Mouse (Mus musculus) thymus, adult 2 months (tissue): ENCODE results near the gene Smtn.

Experiments used
- CTCF ChIP-seq: fragments of 200-500 bp; IDR thresholded peaks from 2 replicates; pipeline ENCODE4 v1.5.1; 2012; ENCODE audit warnings: mild to moderate bottlenecking, control low read depth, low read length, moderate library complexity, borderline replicate concordance; ENCODE audit not compliant: control insufficient read depth, poor library complexity, insufficient read depth; ENCODE audit errors: extremely low read depth
- POLR2A ChIP-seq: fragments of 200-500 bp; IDR thresholded peaks from 2 replicates; pipeline ENCODE4 v1.6.1; 2012; ENCODE audit warnings: mild to moderate bottlenecking, low read length, control low read depth, moderate library complexity; ENCODE audit not compliant: control insufficient read depth, poor library complexity, insufficient read depth; ENCODE audit errors: extremely low read depth

- TF ChIP-seq POLR2A (no peak), CTCF (no peak)
These were observed 54.1 kb downstream of the Smtn start for GRCm38 (mm10) chr11:3486349-3486748.
